Mouse (Mus musculus): Measurements from ENCODE around the gene Baz2a. TPM values are rescaled to one million over a fixed set of nuclear protein-coding genes. Genes with fewer than 3 reads are reported as not detected.
"Not testable (repeated sequence)": the region's sequence is repeated elsewhere in the genome, so short reads cannot be mapped to it uniquely, and the experiment has no call there.

The Baz2a gene
- polyA plus RNA-seq, 1 experiment from 2014 or later = 14.2 TPM

DNA sequence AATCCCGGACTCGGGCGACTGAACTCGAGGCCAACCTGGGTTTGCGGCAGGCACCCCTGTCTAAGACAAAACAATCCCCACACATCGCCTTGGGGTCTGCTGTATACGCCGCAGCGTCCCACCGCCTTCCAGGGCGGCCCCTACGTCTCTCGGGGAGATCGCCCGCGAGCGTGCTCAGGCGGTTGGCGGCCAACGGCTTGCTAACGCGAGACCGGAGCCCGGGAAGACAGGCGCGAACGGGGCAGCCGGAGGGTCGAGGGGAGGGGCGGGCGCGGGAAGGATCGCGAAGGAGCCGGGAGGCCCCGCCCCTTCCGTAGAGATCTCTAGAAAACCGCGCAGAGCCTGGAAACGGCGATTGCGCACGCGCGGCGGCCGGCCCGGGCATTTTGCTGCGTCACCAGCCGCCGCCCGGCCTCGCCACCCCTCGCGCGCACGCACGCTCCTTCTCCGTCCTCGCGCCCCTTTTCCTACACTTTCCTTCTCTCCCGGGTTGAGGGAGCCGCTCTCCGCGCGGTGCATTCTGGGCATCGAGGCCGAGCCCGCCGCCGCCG lies 32.7 kb upstream of the Baz2a start, which contains the start of gene Ptges3:
Ptges3 (plus strand) TSS at position 354 of the 551 bp plus-strand sequence.
- H3K27ac ChIP-seq = peak within 1 kb of the TSS; percentile 98
- WGBS = 0% methylated on average over 52 of the region's 72 CpGs
- ATAC-seq (replicated peaks; ENCODE audit: low FRiP score) = peak; percentile 94

DNA sequence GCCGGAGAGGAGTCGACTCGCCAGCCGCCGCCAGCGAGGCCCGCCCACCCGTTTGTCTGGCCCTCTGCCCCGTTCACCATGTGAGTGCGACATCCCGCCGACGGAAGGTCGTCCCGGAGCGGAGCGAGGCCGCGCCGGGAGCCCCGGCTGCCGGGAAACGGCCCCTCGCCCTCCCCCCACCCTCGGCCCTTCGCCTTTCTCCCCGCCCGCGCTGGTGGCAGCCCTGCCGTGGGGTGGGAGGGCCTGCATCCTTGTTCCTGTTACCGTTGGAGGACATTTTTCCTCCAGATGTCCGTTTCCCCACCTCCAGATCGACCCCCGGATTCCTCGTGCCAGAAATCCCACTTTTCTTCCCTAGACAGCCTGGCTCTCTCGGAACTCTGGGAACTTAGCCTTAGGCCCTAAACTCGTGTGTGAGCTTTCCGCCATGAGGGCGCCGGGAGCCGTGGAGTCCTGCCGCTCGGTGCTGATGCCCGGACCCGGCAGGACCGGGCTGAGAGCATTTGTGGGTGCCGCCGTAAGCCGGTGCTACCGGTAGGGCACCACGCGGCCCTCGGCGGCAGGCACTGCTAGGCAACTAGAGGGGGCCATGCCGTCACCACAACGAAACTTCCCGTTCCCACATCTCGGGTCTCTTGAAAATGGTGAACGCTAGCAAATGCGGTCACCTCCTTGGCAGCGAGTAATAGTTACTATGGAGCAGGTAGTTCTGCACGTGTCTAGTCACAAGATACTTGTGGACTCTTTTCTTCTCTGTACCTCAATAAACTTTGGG lies 32.0 kb upstream of the Baz2a start:
- Histone ChIP-seq H3K27ac (peak overlapping the region; percentile 98), H3K9me3 (replicated peaks) (no peaks in the 10 kb centered on the region), H3K4me3 (replicated peaks) (peak overlapping the region; percentile 94), H3K27me3 (no peaks in the 10 kb centered on the region), H3K4me1 (peaks cover 25% of the 10 kb centered on the region), H3K36me3 (peaks cover 20% of the 10 kb centered on the region), H3K4me2 (peak overlapping the region; percentile 89), H3K9ac (peak overlapping the region; percentile 83)
- ATAC-seq (replicated peaks; ENCODE audit: low FRiP score) = peak; percentile 70
- WGBS = under 1% methylated on average over 60 of the region's 62 CpGs

More for the DNA sequence above, 32.7 kb upstream of the Baz2a start, which contains the start of gene Ptges3:
- peaks cover 14% of the 10 kb centered on the region for H3K36me3 ChIP-seq
- H3K9ac ChIP-seq = peak within 1 kb of the TSS; percentile 83
- H3K4me2 ChIP-seq = peak within 1 kb of the TSS; percentile 89
- H3K4me1 ChIP-seq = peaks cover 25% of the 10 kb centered on the region
- H3K27me3 ChIP-seq = no peaks in the 10 kb centered on the region
- H3K4me3 ChIP-seq (replicated peaks) = peak within 1 kb of the TSS; percentile 94
- no peaks in the 10 kb centered on the region for H3K9me3 ChIP-seq (replicated peaks)

DNA sequence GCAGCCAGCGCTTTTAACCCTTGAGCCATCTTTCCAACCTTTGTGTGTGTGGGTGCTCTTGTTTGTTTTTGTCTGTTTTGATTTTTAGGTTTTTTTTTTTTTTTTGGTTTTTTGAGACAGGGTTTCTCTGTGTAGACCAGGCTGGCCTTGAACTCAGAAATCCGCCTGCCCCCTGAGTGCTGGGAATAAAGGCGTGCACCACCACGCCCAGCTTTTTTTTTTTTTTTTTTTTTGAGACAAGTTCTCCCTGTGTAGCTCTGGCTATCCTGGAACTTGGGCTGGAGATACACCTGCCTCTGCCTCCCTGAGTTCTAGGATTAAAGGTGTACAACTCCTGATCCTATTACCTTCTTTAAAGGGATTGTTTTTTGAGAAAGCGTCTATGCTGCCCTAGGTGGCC lies 30.3 kb upstream of the Baz2a start:
- ATAC-seq (replicated peaks; ENCODE audit: low FRiP score) = no peak
- H3K36me3 ChIP-seq = peaks cover 35% of the 10 kb centered on the region
- H3K9ac ChIP-seq = peak overlapping the region; percentile 83

DNA sequence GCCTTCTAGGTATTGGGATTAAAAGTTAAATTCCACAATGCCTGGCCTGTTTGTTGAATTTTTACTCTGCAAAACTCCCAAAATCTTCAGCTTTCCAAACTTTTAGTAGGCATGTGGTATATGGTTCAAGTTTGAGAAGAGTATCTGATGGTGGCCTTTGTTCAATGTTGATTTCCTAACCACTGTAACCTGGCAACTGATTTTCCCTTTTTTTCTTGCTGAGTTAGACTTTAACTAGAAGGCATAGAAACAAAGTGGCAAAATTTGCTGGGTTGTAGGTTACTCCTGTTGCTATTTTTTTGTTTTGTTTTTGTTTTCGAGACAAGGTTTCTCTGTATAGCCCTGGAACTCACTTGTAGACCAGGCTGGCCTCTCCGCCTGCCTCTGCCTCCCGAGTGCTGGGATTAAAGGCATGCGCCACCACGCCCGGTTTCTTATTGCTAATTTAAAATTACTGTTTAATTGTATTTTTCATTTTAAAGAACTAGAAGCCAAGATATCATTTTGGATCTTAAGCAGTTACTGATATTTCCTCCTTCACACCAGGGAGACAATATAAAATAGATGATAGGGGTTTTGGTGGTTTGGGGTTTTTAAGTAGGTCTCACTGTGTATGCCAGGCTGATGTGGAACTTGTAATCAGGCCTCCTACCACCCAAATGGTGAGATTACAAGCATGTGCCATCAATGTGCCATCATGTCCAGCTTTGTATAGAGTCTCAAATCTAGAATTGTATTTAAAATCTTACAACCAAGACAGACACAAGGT lies 29.0 kb upstream of the Baz2a start:
- no peak overlapping the region for H3K27ac ChIP-seq
- H3K9me3 ChIP-seq (replicated peaks) = no peaks in the 10 kb centered on the region
- no peak overlapping the region for H3K4me3 ChIP-seq (replicated peaks)
- 95% methylated on average over 6 of the region's 6 CpGs for WGBS
- peaks cover 40% of the 10 kb centered on the region for H3K36me3 ChIP-seq
- H3K4me2 ChIP-seq = no peak overlapping the region
- no peaks in the 10 kb centered on the region for H3K27me3 ChIP-seq
- peaks cover 24% of the 10 kb centered on the region for H3K4me1 ChIP-seq
- H3K9ac ChIP-seq = no peak overlapping the region
- no peak for ATAC-seq (replicated peaks; ENCODE audit: low FRiP score)

More for the DNA sequence above, 30.3 kb upstream of the Baz2a start:
- Histone ChIP-seq H3K4me1 (peaks cover 25% of the 10 kb centered on the region), H3K4me3 (replicated peaks) (peak overlapping the region; percentile 94), H3K27ac (no peak overlapping the region), H3K27me3 (no peaks in the 10 kb centered on the region), H3K4me2 (peak overlapping the region; percentile 89), H3K9me3 (replicated peaks) (no peaks in the 10 kb centered on the region)
- WGBS = 76% methylated on average over 5 of the region's 5 CpGs

DNA sequence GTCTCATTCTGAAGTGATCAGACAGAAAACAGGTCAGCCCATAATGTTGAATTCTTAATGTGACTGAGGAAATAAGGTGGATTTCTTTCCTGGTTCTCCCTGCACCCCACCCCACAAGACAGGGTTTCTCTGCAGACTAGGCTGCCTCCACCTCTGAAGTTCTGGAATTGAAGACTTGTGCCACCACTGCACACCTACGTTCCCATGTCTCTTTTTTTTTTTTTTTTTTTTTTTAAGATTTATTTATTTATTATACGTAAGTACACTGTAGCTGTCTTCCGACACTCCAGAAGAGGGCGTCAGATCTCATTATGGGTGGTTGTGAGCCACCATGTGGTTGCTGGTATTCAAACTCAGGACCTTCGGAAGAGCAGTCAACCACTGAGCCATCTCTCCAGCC lies 25.3 kb upstream of the Baz2a start:
- H3K4me3 ChIP-seq (replicated peaks) = no peak overlapping the region
- H3K4me2 ChIP-seq = no peak overlapping the region
- H3K9ac ChIP-seq = no peak overlapping the region
- WGBS = 88% methylated on average over 5 of the region's 5 CpGs
- H3K36me3 ChIP-seq = peaks cover 68% of the 10 kb centered on the region
- H3K27ac ChIP-seq = no peak overlapping the region
- peaks cover 7% of the 10 kb centered on the region for H3K4me1 ChIP-seq
- no peak for ATAC-seq (replicated peaks; ENCODE audit: low FRiP score)
- no peaks in the 10 kb centered on the region for H3K27me3 ChIP-seq
- no peaks in the 10 kb centered on the region for H3K9me3 ChIP-seq (replicated peaks)

DNA sequence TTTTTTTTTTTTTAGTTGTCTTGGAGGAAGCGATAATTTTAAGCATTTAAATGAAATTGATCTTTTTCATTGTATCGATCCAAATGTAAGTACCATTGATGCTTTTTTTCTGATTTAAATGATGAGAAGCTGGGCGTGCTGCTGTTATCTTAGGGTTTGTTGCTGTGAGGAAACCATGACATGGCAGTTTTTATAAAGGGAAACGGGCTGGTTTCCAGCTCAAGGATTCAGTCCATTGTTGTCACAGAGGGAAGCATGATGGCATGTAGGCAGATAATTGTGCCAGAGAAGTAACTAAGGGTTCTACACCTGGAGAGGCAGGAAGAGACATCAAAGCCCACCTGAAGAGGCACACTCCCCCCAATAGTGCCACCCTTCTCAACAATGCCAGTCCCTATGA lies 22.2 kb upstream of the Baz2a start:
- H3K9me3 ChIP-seq (replicated peaks) = no peaks in the 10 kb centered on the region
- ATAC-seq (replicated peaks; ENCODE audit: low FRiP score) = no peak
- H3K27me3 ChIP-seq = no peaks in the 10 kb centered on the region
- no peak overlapping the region for H3K27ac ChIP-seq
- no peak overlapping the region for H3K4me3 ChIP-seq (replicated peaks)
- 94% methylated on average over 4 of the region's 4 CpGs for whole genome bisulfite sequencing
- H3K9ac ChIP-seq = no peak overlapping the region
- peaks cover 81% of the 10 kb centered on the region for H3K36me3 ChIP-seq
- no peak overlapping the region for H3K4me2 ChIP-seq
- H3K4me1 ChIP-seq = no peaks in the 10 kb centered on the region

DNA sequence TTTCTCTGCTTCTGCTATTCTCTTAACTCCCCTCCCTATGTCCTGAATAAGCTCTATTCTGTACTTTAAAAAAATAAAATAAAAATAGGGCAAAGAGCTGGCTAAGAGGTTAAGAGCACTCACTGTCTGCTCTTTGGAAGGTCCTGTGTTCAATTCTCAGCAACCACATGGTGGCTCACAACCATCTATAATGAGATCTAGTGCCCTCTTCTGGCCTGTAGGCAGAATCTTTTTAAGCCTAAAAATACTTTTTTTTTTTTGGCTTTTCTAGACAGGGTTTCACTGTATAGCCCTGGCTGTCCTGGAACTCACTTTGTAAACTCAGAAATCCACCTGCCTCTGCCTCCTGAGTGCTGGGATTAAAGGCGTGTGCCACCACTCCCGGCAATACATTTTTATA lies 20.9 kb upstream of the Baz2a start:
- H3K4me1 ChIP-seq; H3K4me2 ChIP-seq; H3K27me3 ChIP-seq; H3K27ac ChIP-seq; H3K9ac ChIP-seq; H3K9me3 ChIP-seq (replicated peaks); ATAC-seq (replicated peaks; ENCODE audit: low FRiP score); H3K4me3 ChIP-seq (replicated peaks): not testable (repeated sequence)
- H3K36me3 ChIP-seq = peaks cover 80% of the 10 kb centered on the region
- WGBS = 97% methylated on average over 2 of the region's 2 CpGs

DNA sequence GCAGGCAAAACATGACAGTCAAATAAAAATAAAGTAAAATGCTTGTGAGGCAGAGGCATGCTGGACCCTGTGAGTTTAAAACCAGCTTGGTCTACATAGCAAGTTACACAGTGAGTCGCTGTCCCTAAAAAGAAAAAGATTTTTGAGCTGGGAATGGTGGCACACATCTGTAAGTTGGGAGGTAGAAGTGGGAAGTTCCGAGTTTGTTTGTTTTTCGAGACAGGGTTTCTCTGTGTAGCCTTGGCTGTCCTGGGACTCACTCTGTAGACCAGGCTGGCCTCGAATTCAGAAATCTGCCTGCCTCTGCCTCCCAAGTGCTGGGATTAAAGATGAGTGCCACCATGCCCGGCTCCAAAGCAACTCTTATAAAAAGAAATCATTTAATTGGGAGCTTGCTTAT lies 13.1 kb upstream of the Baz2a start:
- not testable (repeated sequence) for H3K9ac ChIP-seq; H3K27me3 ChIP-seq; H3K9me3 ChIP-seq (replicated peaks); ATAC-seq (replicated peaks; ENCODE audit: low FRiP score); H3K4me3 ChIP-seq (replicated peaks); H3K4me2 ChIP-seq; H3K4me1 ChIP-seq; H3K27ac ChIP-seq
- H3K36me3 ChIP-seq = peaks cover 38% of the 10 kb centered on the region
- WGBS = 82% methylated on average over 5 of the region's 5 CpGs

DNA sequence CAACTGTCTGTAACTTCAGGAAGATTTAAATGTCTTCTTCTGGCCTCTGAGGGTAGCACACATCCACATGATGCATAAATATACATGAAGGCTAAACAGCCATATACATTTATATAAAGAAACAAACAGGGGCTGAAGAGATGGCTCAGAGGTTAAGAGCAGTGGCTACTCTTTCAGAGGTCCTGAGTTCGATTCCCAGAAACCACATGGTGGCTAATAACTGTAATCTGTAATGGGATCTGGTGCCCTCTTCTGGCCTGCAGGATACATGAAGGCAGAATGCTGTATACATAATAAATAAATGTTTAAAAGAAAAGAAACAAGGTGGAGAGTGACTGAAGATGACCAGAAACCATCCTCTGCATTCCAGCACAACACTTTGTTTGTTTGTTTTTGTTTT lies 10.9 kb upstream of the Baz2a start:
- WGBS = 83% methylated on average over 1 of the region's 1 CpGs
- Histone ChIP-seq H3K9ac (no peak overlapping the region), H3K27ac (no peak overlapping the region), H3K36me3 (peaks cover 32% of the 10 kb centered on the region), H3K9me3 (replicated peaks) (no peaks in the 10 kb centered on the region), H3K4me2 (no peak overlapping the region), H3K4me1 (peaks cover 23% of the 10 kb centered on the region), H3K27me3 (no peaks in the 10 kb centered on the region), H3K4me3 (replicated peaks) (no peak overlapping the region)
- ATAC-seq (replicated peaks; ENCODE audit: low FRiP score) = no peak

DNA sequence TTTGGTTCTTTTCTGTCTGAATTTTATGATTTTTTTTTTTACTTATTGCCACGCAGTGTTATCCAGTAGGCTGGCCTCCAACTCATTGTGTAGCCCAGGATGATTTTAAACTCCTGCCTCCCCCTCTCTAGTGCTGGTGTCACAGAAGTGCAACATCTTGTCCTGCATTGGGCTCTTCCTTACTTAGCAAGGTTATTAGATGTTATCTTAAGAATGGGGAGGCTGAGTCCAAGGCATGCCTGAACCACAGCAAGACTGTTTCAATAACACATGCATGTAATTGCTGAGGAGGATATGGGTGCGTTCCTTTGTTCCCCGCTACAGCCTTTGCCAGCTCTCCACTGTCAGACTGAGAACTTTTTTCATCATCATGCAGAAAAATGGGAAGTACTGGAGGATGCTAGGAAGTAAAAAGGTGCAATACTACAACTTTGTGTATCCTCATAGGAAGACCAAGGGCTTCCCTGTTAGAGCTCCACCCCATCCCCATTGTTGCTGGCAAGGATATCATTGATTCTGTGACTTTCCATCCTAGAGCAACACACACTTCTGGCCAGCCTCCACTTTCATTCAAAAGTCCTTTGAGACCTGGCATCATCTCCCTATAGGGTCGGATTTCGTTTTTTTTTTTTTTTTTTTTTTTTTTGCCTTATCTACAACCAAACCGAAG lies 9.4 kb upstream of the Baz2a start:
- no peak for ATAC-seq (replicated peaks; ENCODE audit: low FRiP score)
- WGBS = 55% methylated on average over 6 of the region's 6 CpGs
- Histone ChIP-seq H3K4me1 (peaks cover 30% of the 10 kb centered on the region), H3K9ac (peak overlapping the region; percentile 65), H3K4me3 (replicated peaks) (peak overlapping the region; percentile 98), H3K27me3 (no peaks in the 10 kb centered on the region), H3K36me3 (peaks cover 41% of the 10 kb centered on the region), H3K4me2 (peak overlapping the region; percentile 61), H3K9me3 (replicated peaks) (no peaks in the 10 kb centered on the region), H3K27ac (peak overlapping the region; percentile 93)

DNA sequence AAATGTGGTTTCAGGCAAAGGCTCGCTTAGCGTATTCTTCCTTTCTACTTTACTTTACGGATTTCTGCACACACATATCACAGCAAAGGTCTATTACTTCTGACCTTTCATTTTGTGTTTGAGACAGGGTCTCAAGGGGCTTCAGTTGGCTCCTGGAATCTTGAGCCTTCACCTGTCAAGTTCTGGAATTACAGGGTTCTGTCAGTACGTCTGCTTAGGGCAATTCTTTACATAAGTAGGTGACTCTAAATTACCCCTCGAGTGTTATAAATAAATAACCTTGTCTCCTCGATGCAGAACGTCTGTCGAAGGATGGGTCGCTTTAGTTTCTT lies 8.9 kb upstream of the Baz2a start:
- Histone ChIP-seq H3K4me1 (peaks cover 30% of the 10 kb centered on the region), H3K4me2 (peak overlapping the region; percentile 61), H3K4me3 (replicated peaks) (peak overlapping the region; percentile 98), H3K9ac (peak overlapping the region; percentile 65), H3K27ac (peak overlapping the region; percentile 93), H3K36me3 (peaks cover 41% of the 10 kb centered on the region), H3K9me3 (replicated peaks) (no peaks in the 10 kb centered on the region), H3K27me3 (no peaks in the 10 kb centered on the region)
- no peak for ATAC-seq (replicated peaks; ENCODE audit: low FRiP score)
- WGBS = 9% methylated on average over 9 of the region's 9 CpGs
